Mouse (Mus musculus): Measurements from ENCODE around the gene Lurap1l. TPM values are rescaled to one million over a fixed set of nuclear protein-coding genes. Genes with fewer than 3 reads are reported as not detected.
"Not testable (repeated sequence)": the region's sequence is repeated elsewhere in the genome, so short reads cannot be mapped to it uniquely, and the experiment has no call there.

Gene Lurap1l
- polyA plus RNA-seq, 1 experiment from 2014 or later = 2.4 TPM

GRCm38 (mm10) chr4:80891004-80891403 lies 19.4 kb upstream of the Lurap1l start:
- H3K4me1 ChIP-seq = 0 out of 2 replicates have a peak, but pooled peaks cover 5% of the 10 kb centered on the region
- H3K27ac ChIP-seq (replicated peaks) = no peak overlapping the region
- no peaks in the 10 kb centered on the region for H3K9me3 ChIP-seq
- H3K27me3 ChIP-seq (replicated peaks) = no peaks in the 10 kb centered on the region
- no peak for ATAC-seq (ENCODE audit: extremely low read depth, insufficient number of reproducible peaks, low FRiP score, low TSS enrichment)
- no peaks in the 10 kb centered on the region for H3K36me3 ChIP-seq
- no peak overlapping the region for H3K4me2 ChIP-seq
- 86% methylated on average over 6 of the region's 6 CpGs for WGBS
- no peak overlapping the region for H3K9ac ChIP-seq
- no peak overlapping the region for H3K4me3 ChIP-seq

GRCm38 (mm10) chr4:80895278-80895894 lies 15.1 kb upstream of the Lurap1l start:
- Histone ChIP-seq H3K9me3 (no peaks in the 10 kb centered on the region), H3K27me3 (replicated peaks) (no peaks in the 10 kb centered on the region), H3K9ac (no peak overlapping the region), H3K4me2 (no peak overlapping the region), H3K27ac (replicated peaks) (no peak overlapping the region), H3K4me3 (no peak overlapping the region), H3K36me3 (no peaks in the 10 kb centered on the region), H3K4me1 (0 out of 2 replicates have a peak, but pooled peaks cover 5% of the 10 kb centered on the region)
- ATAC-seq (ENCODE audit: extremely low read depth, insufficient number of reproducible peaks, low FRiP score, low TSS enrichment) = no peak
- WGBS = 59% methylated on average over 4 of the region's 4 CpGs

GRCm38 (mm10) chr4:80906726-80907125 lies 3.7 kb upstream of the Lurap1l start:
- Histone ChIP-seq H3K27me3 (replicated peaks) (no peaks in the 10 kb centered on the region), H3K4me2 (no peak overlapping the region), H3K9ac (no peak overlapping the region), H3K27ac (replicated peaks) (no peak overlapping the region), H3K4me3 (no peak overlapping the region), H3K36me3 (no peaks in the 10 kb centered on the region), H3K4me1 (no peaks in the 10 kb centered on the region), H3K9me3 (no peaks in the 10 kb centered on the region)
- WGBS = 56% methylated on average over 3 of the region's 3 CpGs
- ATAC-seq (ENCODE audit: extremely low read depth, insufficient number of reproducible peaks, low FRiP score, low TSS enrichment) = no peak

- ATAC-seq (ENCODE audit: extremely low read depth, insufficient number of reproducible peaks, low FRiP score, low TSS enrichment) = no peak
- H3K27ac ChIP-seq (replicated peaks) = no peak overlapping the region
- WGBS = 68% methylated on average over 5 of the region's 5 CpGs
These were observed 2.5 kb upstream of the Lurap1l start for GRCm38 (mm10) chr4:80907973-80908372.

GRCm38 (mm10) chr4:80908902-80909301 lies 1.5 kb upstream of the Lurap1l start:
- 78% methylated on average over 4 of the region's 4 CpGs for WGBS
- Histone ChIP-seq H3K36me3 (no peaks in the 10 kb centered on the region), H3K4me1 (0 out of 2 replicates have a peak, but pooled peaks cover 6% of the 10 kb centered on the region), H3K27ac (replicated peaks) (no peak overlapping the region), H3K27me3 (replicated peaks) (no peaks in the 10 kb centered on the region), H3K4me3 (no peak overlapping the region), H3K4me2 (no peak overlapping the region), H3K9ac (no peak overlapping the region), H3K9me3 (no peaks in the 10 kb centered on the region)
- ATAC-seq (ENCODE audit: extremely low read depth, insufficient number of reproducible peaks, low FRiP score, low TSS enrichment) = no peak

More at GRCm38 (mm10) chr4:80907973-80908372, 2.5 kb upstream of the Lurap1l start:
- Histone ChIP-seq H3K4me1 (0 out of 2 replicates have a peak, but pooled peaks cover 6% of the 10 kb centered on the region), H3K36me3 (no peaks in the 10 kb centered on the region), H3K9ac (no peak overlapping the region), H3K9me3 (no peaks in the 10 kb centered on the region), H3K4me2 (no peak overlapping the region), H3K27me3 (replicated peaks) (no peaks in the 10 kb centered on the region), H3K4me3 (no peak overlapping the region)

GRCm38 (mm10) chr4:80910871-80911701 lies 640 bp downstream of the Lurap1l start:
- no peaks in the 10 kb centered on the region for H3K9me3 ChIP-seq
- H3K27ac ChIP-seq (replicated peaks) = peak overlapping the region; percentile 49
- H3K27me3 ChIP-seq (replicated peaks) = no peaks in the 10 kb centered on the region
- peak overlapping the region; percentile 97 for H3K4me2 ChIP-seq
- no peaks in the 10 kb centered on the region for H3K36me3 ChIP-seq
- ATAC-seq (ENCODE audit: extremely low read depth, insufficient number of reproducible peaks, low FRiP score, low TSS enrichment) = no peak
- peak overlapping the region; percentile 83 for H3K9ac ChIP-seq
- H3K4me3 ChIP-seq = peak overlapping the region; percentile 77
- under 1% methylated on average over 58 of the region's 58 CpGs for WGBS
- 0 out of 2 replicates have a peak, but pooled peaks cover 6% of the 10 kb centered on the region for H3K4me1 ChIP-seq

- Histone ChIP-seq H3K9me3 (no peaks in the 10 kb centered on the region), H3K27me3 (replicated peaks) (no peaks in the 10 kb centered on the region), H3K4me3 (peak overlapping the region; percentile 77), H3K4me2 (peak overlapping the region; percentile 97), H3K36me3 (no peaks in the 10 kb centered on the region), H3K27ac (replicated peaks) (peak overlapping the region; percentile 49), H3K9ac (peak overlapping the region; percentile 83), H3K4me1 (0 out of 2 replicates have a peak, but pooled peaks cover 6% of the 10 kb centered on the region)
- 2% methylated on average over 26 of the region's 27 CpGs for WGBS
- ATAC-seq (ENCODE audit: extremely low read depth, insufficient number of reproducible peaks, low FRiP score, low TSS enrichment) = no peak; the same call in 1 of the 2 replicates
These were observed 1.5 kb downstream of the Lurap1l start for GRCm38 (mm10) chr4:80911706-80912540.

GRCm38 (mm10) chr4:80915211-80915610 lies 4.8 kb downstream of the Lurap1l start:
- no peaks in the 10 kb centered on the region for H3K9me3 ChIP-seq
- no peak overlapping the region for H3K4me3 ChIP-seq
- no peaks in the 10 kb centered on the region for H3K27me3 ChIP-seq (replicated peaks)
- H3K4me2 ChIP-seq = no peak overlapping the region
- 0 out of 2 replicates have a peak, but pooled peaks cover 6% of the 10 kb centered on the region for H3K4me1 ChIP-seq
- no peak overlapping the region for H3K9ac ChIP-seq
- no peak overlapping the region for H3K27ac ChIP-seq (replicated peaks)
- 50% methylated on average over 2 of the region's 2 CpGs for WGBS
- no peak for ATAC-seq (ENCODE audit: extremely low read depth, insufficient number of reproducible peaks, low FRiP score, low TSS enrichment)
- H3K36me3 ChIP-seq = no peaks in the 10 kb centered on the region

GRCm38 (mm10) chr4:80916695-80917094 lies 6.2 kb downstream of the Lurap1l start:
- ATAC-seq (ENCODE audit: extremely low read depth, insufficient number of reproducible peaks, low FRiP score, low TSS enrichment) = no peak
- 0 out of 2 replicates have a peak, but pooled peaks cover 6% of the 10 kb centered on the region for H3K4me1 ChIP-seq
- 63% methylated on average over 3 of the region's 3 CpGs for WGBS

GRCm38 (mm10) chr4:80917128-80917527 lies 6.7 kb downstream of the Lurap1l start:
- H3K4me3 ChIP-seq; H3K9ac ChIP-seq; H3K27ac ChIP-seq (replicated peaks); H3K9me3 ChIP-seq; H3K27me3 ChIP-seq (replicated peaks); H3K4me2 ChIP-seq; H3K4me1 ChIP-seq; H3K36me3 ChIP-seq; ATAC-seq (ENCODE audit: extremely low read depth, insufficient number of reproducible peaks, low FRiP score, low TSS enrichment): not testable (repeated sequence)
- WGBS = 46% methylated on average over 1 of the region's 1 CpGs

More at GRCm38 (mm10) chr4:80916695-80917094, 6.2 kb downstream of the Lurap1l start:
- H3K27ac ChIP-seq (replicated peaks) = no peak overlapping the region
- no peak overlapping the region for H3K4me3 ChIP-seq
- no peaks in the 10 kb centered on the region for H3K9me3 ChIP-seq
- no peaks in the 10 kb centered on the region for H3K36me3 ChIP-seq
- no peaks in the 10 kb centered on the region for H3K27me3 ChIP-seq (replicated peaks)
- H3K9ac ChIP-seq = no peak overlapping the region
- H3K4me2 ChIP-seq = no peak overlapping the region

GRCm38 (mm10) chr4:80917812-80918211 lies 7.4 kb downstream of the Lurap1l start:
- H3K9me3 ChIP-seq = no peaks in the 10 kb centered on the region
- no peak overlapping the region for H3K9ac ChIP-seq
- no peak overlapping the region for H3K4me3 ChIP-seq
- H3K27ac ChIP-seq (replicated peaks) = no peak overlapping the region
- WGBS = 68% methylated on average over 3 of the region's 3 CpGs
- no peaks in the 10 kb centered on the region for H3K27me3 ChIP-seq (replicated peaks)
- no peak overlapping the region for H3K4me2 ChIP-seq
- ATAC-seq (ENCODE audit: extremely low read depth, insufficient number of reproducible peaks, low FRiP score, low TSS enrichment) = no peak
- 0 out of 2 replicates have a peak, but pooled peaks cover 4% of the 10 kb centered on the region for H3K4me1 ChIP-seq
- no peaks in the 10 kb centered on the region for H3K36me3 ChIP-seq
